Mouse (Mus musculus) cerebellum, adult 18-20 months (tissue): Measurements from ENCODE around the gene Ear6.
A peak's percentile ranks its signal among the peaks of the same experiment; 100 is the strongest.
"Not testable (repeated sequence)": the region's sequence is repeated elsewhere in the genome, so short reads cannot be mapped to it uniquely, and the experiment has no call there.

Experiments used
- DNase-seq, 2 experiments: peaks; one replicate each; pipeline ENCODE4 v3.0.0; 2021

The Ear6 gene

DNA sequence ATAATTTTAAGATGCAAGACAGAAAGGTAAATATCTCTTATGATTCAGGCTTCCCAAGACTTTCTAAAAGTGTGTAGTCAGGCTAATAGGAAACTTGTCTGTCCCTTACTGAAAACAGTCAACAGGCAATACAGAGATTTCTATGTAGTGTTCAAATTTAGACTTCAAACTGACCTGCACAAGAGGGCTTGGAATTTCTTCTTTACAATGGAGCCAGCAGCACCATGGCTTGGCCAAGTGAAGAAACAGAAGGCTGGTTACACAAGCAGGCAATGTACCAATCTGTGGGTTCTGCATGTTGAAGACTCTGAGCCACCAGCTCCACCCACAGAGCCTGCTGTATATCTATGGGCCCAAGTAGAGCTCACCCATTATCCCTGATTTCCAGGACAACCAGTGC is at the start of gene Ear6:
Gene Ear6, plus strand, starts transcription at position 301 of the 400 bp plus-strand sequence.
- DNase-seq: no peak

DNA sequence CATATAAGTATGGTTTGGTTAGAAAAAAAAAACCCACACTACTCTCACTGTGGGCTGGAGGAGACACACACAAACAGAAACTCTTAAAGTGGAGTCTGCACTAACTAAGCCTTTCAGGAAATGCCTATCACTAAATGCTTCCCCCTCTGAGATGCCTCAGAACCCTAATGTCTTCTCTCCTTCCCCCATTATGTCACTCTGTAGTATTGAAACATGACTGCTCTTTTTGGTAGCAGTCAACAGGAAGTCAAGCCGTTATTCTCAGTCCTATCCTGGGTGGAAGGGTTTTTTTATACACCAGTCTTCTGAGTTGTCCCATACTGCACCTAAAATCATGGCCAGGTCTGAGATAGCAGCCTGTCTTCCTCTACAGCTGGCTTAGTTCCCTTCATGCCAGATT is 26.9 kb upstream of the Ear6 start:
- DNase-seq: no peak

DNA sequence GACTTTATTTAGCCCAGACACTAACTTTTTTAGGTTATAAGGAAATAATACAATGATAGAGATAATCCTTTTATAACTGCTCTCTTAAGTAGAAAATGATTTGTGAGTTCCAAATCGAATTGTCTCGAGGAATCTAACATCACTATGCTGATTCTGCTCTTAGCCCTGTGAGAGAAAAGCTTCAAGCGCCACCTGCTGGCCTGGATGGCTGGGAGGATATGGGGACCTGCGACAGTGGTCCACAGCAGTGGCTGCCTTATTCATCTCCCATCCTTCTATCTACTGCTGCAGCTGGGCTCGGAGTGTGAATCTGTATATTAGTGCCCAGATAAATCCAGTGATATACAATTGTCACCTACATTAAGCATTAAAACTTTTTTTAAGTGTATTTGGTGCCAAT is 25.7 kb upstream of the Ear6 start:
- DNase-seq: not testable (repeated sequence)

DNA sequence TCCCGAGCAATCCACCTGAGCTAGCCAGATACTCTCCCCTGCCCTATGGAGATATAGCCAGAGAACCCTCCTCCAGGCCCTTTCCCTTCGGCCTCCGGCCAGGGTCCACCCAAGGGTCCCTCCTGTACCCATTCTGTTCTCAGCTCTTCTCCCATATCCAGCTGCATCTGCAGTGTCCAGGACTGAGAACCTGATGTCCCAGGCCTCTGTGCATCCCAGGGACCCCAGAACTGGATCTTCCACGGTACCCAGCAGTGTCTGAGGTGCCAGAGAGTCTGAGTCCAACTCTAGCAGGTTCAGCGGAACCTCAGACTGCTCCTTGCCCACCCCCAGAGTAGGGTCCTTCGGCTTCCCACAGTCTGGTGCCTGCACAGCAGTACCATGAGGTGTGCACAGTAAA is 24.3 kb upstream of the Ear6 start:
- DNase-seq: no peak

DNA sequence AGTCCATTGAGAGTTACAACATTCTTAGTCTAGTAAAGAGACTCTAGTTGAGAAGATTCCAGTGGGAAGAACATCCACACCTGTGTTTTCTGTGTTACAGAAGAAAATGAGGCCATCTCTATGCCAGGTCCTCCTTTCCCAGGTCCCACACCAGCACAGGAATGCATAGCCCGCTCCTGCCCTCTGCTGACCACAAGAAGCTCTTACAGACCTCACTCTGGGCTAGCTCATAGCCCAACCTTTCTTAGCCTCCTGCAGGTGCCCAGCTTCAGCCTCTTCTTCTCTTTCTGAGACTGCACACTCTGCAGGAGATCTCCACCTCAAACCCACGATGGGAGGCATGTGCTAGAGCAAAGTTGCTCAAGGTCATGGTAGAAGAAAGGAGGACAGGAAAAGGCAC is 15.0 kb upstream of the Ear6 start:
- not testable (repeated sequence) for DNase-seq

DNA sequence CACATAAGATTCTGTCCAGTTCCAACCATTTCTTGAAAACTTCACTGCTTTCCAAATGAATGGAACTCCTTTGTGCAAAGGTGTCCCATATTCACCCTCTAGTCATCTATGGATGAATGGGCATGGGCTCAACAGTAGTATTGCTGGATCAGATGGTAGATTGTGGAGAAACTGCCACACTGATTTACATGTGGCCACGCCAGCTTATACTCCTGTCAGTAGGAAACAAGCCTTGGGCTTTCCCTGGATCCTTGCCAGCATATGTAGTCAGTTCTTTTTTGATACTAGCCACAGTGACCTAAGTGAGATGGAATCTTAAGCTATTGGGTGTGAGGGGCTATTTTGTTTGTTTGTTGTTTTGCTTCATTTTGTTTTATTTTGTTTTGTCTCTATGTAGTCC is 11.2 kb upstream of the Ear6 start:
- no peak for DNase-seq

DNA sequence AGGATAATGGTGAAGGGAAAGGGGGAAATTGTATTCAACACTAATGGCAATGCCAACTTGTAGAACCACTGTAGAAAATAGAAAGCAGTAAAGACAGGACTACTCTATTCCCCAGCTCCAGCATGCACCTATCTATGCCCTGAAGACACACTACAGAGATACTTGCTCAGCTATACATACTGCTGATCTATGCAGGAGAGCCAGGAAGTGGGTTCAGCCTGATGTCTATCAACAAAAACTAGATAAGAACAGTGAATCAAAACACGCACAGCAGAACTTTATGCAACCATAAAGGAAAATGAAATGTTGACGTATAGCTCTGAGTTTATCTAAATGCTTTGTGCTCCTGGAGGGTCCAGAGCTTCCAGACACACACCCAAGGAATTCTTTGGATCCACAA is 10.7 kb upstream of the Ear6 start:
- DNase-seq: no peak

DNA sequence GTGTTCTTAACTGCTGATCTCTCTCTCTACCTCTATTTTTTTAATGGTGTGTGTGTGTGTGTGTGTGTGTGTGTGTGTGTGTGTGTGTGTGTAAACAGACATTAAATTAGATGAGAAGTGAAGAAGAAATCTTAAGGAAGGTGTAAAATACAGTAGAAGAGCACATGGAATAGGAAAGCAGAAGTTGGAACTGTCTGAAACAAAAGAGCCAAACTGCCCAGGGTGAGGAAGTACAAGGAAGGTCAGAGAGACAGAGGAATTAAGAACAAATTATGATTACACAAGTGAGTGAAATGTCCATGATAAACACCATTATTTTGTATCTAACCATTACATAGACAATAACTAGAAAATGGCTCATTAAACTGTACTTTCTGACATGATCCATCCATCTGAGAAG is 9.6 kb upstream of the Ear6 start:
- DNase-seq: no peak

DNA sequence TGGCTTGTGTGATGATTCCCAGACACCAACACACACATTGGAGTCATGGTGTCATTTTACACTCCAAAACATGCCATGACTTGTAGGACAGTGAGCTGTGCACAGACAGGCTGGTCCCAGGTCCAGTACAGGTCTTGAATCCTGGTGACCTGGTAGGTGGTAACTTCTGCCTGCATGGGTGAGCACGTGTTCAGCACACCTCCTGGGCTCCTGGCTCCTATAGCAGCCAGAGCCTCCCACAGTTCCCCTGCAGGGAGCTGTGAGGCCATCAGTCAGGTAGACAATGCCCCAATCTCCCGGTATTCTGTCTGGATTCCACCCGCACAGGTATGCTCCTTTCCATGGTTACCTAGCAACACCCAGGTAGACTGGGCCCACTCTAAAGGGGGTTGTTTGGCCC is 6.9 kb upstream of the Ear6 start:
- no peak for DNase-seq

DNA sequence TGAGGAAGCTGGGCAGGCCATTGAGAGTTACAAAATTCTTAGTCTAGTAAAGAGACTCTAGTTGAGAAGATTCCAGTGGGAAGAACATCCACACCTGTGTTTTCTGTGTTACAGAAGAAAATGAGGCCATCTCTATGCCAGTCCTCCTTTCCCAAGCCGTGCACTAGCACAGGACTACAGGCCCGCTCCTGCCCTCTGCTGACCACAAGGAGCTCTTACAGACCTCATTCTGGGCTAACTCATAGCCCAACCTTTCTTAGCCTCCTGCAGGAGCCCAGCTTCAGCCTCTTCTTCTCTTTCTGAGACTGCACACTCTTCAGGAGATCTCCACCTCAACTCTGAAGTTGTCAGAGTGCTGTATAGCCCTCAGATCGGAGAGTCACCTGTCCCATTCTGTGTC is 2.5 kb upstream of the Ear6 start:
- not testable (repeated sequence) for DNase-seq

DNA sequence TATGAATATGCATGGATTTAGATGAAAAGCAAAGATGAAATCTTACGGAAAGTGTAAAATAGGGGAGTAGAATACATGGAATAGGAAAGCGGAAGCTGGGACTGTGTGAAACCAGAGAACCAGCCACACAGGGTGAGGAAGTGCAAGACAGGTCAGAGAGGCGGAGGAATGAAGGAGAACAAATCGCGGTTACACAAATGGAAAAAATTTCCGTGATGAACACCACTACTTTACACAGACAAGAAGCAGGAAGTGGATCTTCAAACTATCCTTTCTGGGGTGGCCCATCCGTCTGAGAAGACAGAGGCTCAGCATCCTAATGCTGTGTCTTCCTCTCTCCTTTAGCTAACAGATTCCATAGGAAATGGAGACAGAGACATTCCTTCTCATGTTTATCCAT is 1.8 kb downstream of the Ear6 start:
- DNase-seq: not testable (repeated sequence)

DNA sequence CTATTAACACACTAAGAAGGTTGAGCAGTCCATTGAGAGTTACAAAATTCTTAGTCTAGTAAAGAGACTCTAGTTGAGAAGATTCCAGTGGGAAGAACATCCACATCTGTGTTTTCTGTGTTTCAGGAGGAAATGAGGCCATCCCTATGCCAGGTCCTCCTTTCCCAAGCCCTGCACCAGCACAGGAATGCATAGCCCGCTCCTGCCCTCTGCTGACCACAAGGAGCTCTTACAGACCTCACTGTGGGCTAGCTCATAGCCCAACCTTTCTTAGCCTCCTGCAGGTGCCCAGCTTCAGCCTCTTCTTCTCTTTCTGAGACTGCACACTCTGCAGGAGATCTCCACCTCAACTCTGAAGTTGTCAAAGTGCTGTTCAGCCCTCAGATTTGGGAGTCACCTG is 10.1 kb downstream of the Ear6 start:
- not testable (repeated sequence) for DNase-seq

DNA sequence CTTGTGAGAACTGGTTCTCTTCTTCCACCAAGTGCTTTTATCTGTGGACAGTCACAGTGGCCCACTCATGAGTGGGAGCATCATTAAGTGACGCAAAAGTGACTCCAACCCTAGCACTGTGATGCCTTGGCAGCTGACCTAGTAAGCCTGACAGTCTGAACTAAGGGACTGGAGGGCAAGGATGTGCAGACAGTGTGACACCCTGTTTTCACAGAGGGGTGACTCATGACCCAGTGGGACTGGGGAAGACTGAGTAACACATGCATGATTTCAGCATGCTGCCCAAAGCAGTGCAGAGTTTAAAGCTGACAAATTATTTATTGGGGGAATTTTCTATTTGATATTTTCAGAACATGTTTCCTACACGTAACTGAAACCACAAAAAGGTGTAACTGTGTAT is 17.3 kb downstream of the Ear6 start:
- no peak for DNase-seq

DNA sequence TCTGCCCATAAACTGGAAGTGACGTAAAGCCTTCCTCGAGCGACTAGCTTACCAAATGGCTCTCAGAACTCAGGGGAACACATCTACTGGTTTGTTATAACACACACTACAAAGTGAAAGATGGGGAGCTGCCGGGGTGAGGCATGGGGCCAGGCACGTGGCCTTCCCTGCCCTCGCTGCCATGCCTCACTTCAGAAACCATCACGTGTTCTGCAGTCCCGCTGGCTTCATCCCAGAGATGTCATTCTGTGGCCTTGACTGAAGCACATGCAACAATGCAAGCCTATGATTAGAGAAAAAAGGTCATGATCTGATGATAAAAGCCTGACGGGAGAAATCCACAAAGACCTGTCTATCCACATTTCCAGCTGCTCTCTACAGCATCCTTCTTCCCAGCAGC is 18.2 kb downstream of the Ear6 start:
- DNase-seq: no peak

DNA sequence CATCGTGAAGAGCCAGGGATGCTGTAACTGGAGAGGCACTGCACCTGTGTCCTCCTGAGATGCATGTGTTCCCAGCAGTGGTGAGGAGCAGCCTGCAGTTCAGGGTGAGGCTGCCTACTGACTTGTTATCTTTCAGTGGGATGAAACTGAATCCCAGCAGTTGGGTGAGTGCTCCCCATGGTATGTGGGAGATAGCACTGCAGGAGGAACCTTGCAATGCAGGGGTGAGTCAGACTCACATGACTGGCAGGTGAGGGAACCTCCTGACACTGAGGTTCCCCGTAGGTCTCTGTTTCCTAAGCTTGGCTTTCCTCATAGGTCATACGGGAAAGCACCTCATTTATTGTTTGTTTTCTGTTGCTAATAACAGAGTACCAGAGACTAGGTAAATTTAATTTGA is 24.0 kb downstream of the Ear6 start:
- DNase-seq: no peak

DNA sequence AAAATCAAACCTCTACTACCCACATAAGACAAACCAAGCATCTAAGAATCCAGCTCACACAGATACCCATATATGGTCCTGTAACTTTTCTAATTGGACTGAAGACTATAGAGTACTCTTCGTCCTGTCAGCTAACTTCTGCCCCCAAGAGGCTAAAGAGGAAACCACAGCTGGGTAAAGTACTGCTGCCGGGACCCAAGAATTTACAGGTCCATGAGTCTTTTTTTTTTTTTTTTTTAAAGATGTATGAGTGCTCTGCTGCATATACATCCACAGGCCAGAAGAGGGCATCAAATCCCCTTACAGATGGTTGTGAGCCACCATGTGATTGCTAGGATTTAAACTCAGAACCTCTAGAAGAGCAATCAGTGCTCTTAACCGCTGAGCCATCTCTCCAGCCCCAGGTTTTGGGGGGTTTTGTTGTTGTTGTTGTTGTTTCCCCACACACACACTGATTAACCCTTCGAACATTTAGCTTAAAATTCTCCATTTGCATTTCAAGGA is 30.1 kb downstream of the Ear6 start:
- DNase-seq: peak; percentile 64 to 71

DNA sequence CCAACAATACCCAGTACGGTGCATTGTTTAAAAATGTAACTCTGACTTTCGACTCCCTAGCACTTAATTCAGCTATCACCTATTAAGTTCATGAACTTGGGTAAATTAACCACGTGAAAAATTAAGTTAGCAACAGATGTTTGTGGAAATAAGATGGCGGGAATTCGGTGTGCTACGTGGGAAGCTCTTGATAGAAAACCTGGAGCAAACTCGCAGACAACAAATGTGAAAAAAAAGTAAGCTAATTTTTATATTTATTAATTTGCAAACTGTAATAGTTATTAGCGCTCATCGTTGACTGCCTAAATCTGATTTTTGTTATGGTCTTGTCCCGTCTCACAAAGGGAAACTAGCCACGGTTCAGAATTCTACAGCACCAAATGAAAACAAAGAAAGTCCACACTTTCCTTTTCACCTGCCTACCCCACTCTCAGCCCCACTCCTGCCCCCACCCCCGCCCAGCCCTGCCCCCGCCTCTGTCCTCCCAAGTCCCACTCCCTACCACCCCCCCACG is 30.6 kb downstream of the Ear6 start:
- DNase-seq: no peak

DNA sequence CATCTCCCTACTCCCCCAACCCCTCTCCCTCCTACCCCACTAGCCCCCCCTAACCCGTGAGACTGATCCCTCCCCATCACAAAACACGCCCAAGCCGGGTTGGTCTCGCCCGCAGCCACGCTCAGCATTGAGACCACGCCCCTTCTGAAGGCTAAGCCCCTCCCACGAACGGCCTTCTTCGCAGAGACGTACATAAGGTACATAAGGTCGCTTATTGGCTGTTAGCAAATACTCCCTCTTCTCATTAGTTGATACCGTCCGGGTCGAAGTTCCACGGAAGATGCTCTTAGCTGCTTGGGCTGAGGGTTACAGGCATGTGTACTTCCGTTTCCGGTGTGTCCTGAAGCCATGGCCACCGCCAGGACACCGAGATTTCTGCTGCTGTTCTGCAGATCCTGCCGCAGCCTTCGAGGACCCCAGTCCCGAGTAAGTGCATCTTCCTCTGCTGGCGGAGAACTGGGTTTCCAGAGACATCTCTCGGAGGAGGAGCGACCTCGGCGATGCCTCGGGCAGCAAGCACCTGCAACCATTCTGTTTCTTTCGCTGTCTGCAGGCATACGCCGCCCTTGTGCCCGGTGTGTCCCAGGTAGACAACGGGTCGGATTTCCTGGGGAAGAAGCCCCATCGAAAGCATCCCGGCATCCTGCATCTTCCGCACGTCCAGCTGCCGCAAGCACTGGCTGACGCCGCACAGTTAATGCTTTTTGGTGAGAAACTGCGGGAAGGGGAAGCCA is 31.3 kb downstream of the Ear6 start, which contains the start of gene Mettl17:
Gene Mettl17, plus strand, starts transcription at position 245 of the 734 bp plus-strand sequence.
- DNase-seq: peak; percentile 88 to 96

DNA sequence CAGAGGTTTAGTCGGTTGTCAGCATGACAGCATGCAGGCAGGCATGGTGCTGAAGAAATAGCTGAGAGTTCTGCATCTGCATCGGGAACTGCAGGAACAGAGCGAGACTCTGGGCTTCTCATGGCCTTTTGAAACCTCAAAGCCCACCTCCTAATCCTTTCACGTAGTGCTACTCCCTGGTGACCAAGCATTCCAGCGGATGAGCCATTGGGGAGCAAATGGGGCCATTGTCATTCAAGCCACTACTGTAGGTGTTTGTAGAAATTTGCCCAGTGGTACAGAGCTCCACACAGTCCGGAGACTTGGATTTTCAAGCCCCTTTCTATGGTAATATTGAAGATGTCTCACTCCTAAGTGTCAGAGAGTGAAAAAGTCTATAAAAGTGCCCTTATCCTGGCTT is 32.6 kb downstream of the Ear6 start:
- no peak for DNase-seq

DNA sequence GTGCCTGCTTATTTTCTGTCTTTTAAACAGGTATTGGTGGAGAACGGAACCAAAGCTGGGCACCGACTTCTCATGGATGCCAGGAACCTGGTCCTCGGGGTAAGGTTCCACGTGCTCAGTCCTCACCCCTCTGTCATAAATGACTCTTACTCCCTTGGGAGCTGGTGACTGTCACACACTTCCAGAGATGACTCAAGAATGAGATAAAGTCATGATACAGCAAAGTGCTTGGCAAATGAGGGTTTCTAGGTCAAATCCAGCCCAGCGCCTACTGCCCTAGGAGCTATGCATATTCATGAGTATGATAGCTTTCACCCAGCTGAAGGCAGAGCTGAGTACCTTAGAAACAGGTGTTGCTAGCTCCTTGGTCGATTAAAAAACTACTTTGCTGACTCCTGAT is 36.3 kb downstream of the Ear6 start:
- no peak for DNase-seq

DNA sequence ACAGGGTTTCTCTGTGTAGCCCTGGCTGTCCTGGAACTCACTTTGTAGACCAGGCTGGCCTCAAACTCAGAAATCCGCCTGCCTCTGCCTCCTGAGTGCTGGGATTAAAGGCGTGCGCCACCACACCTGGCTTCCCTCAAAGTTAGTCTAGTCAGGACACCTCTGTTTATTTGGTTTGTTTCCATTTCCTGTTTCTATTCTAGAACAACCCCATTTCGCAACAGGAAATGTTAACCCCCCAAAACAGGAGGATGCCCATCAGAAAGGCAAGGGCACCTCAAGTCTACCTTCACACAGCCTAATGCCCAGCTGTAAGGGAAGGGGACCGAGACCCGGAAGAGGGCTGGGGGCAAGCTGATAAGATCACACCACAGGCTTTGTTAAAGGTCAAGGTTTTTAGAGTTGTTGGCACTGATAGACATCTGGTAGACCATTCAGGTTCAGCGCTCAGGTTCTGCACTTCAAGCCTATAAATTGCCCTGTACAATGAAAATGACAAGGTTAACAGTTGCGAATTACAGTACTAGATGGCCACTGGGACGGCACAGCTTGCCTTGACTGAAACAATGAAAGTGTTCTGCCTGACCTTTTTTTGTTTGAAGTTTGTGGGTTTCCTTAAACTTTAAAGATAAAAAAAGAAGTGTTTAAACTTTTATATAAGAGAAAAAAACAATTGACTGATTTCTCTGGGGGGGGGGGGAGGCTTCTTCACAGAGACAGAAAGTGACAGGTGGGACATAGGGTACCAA is 38.9 kb downstream of the Ear6 start, which contains the start of gene Slc39a2:
Gene Slc39a2, plus strand, starts transcription at position 699 of the 749 bp plus-strand sequence.
- DNase-seq: no peak

DNA sequence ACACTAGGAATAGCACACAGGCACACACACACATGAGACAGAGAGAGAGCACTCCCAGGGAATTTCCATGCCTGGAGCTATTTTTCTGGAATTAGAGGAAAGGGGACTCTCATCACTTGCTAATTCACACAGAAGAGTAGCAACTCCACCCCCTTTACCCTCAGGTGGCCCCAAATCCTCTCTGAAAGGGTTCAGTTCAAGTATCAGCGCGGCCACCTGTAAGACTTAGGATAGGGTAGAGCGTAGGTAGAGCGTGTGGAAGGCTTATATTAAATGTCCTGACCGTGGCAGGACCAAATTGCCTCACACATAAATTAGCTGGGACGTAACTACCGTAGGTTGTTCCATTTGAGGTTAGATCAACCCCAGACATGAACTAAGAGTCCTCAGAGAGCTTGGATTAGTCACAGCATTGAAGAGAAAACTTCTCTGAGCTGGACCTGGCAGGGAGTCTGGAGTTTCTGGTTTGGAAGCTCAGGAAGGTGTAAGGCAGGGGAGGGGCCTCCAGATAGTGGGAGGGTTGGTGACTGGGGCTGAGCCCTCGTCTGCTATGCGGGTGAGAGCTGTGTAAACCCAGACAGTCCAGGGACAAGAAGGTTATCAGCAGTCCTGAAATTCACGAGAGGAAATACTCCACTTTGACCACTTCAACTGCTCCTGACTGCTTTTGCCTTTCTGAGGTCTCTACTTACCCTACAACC is 39.7 kb downstream of the Ear6 start:
- DNase-seq: no peak

DNA sequence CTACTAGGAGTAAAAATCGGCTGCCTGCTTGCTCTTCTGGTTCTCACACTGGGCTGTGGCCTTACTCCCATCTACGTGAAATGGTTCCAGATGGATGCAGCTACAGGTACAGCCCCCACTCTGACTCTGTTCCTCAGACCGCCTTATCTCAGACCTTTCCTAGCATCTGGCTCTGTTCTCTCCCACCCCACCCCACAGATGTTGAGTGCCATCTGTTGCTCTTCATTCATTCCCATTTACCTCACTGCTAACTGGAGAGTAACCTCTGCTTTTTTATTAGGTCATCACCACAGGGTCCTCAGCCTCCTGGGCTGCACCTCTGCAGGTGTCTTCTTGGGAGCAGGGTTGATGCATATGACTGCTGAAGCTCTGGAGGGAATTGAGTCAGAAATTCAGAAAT is 40.3 kb downstream of the Ear6 start:
- DNase-seq: no peak
